Mouse (Mus musculus): Measurements from ENCODE around the gene Tbc1d5. TPM values are rescaled to one million over a fixed set of nuclear protein-coding genes. Genes with fewer than 3 reads are reported as not detected.

Gene Tbc1d5
- polyA plus RNA-seq, 1 experiment from 2014 or later = 11.3 TPM

DNA sequence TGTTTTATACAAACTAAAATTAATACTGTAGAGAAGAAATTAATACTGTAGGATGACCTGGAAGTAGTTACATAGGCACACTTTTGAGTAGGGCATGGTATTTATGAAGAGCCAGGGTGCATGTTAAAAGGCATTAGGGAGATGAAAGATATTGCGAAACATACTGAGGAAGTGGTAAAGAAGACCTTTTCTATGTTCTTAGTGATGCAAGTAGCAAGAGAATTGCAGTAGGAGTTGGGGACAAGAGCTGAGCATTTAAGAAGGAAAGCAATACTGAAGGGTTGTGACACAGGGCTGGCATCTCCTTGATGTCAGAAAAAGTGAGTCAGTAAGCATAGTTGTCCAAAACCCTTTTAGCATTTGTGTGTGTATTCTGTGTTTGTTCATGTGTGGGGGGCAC is 289.7 kb downstream of the Tbc1d5 start:
- H3K9me3 ChIP-seq (ENCODE audit: control insufficient read depth, low read length) = no peaks in the 10 kb centered on the region
- no peak overlapping the region for H3K4me3 ChIP-seq (ENCODE audit: low read depth, low read length)
- no peak overlapping the region for H3K9ac ChIP-seq (ENCODE audit: low read depth, low read length)
- 88% methylated on average over 1 of the region's 1 CpGs for WGBS
- no peak for ATAC-seq (replicated peaks; ENCODE audit: low FRiP score)
- H3K4me2 ChIP-seq = no peak overlapping the region
- H3K27ac ChIP-seq (ENCODE audit: low read depth, low read length) = no peak overlapping the region
- no peaks in the 10 kb centered on the region for H3K4me1 ChIP-seq (replicated peaks; ENCODE audit: control insufficient read depth, insufficient read depth, low read length)
- no peaks in the 10 kb centered on the region for H3K36me3 ChIP-seq (ENCODE audit: control insufficient read depth, insufficient read depth, low read length)
- no peak for DNase-seq (ENCODE audit: low spot score)
- no peaks in the 10 kb centered on the region for H3K27me3 ChIP-seq (replicated peaks; ENCODE audit: control insufficient read depth, insufficient read depth, low read length)

DNA sequence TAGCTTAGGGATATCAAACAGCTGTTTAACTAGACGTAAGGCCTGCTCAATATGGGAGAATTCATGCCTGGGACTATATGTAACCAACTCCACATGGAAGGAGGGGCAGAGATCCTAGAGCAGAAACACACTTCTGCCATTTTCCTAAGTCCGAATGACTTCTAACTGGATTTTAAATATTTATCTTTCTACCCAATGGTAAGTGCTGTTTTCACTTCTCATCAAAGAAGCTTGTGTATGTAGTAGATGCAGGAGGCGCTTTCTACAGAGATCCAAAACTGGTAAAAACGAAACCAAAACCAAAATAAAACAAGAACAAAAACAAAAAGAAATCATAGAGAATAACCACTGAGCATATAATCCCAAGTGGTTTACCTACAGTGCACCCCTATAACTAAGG is 299.2 kb downstream of the Tbc1d5 start:
- DNase-seq (ENCODE audit: low spot score) = no peak
- Histone ChIP-seq H3K27me3 (replicated peaks; ENCODE audit: control insufficient read depth, insufficient read depth, low read length) (no peaks in the 10 kb centered on the region), H3K27ac (ENCODE audit: low read depth, low read length) (no peak overlapping the region), H3K9ac (ENCODE audit: low read depth, low read length) (no peak overlapping the region), H3K36me3 (ENCODE audit: control insufficient read depth, insufficient read depth, low read length) (no peaks in the 10 kb centered on the region), H3K9me3 (ENCODE audit: control insufficient read depth, low read length) (no peaks in the 10 kb centered on the region), H3K4me1 (replicated peaks; ENCODE audit: control insufficient read depth, insufficient read depth, low read length) (no peaks in the 10 kb centered on the region), H3K4me2 (no peak overlapping the region), H3K4me3 (ENCODE audit: low read depth, low read length) (no peak overlapping the region)
- ATAC-seq (replicated peaks; ENCODE audit: low FRiP score) = no peak
- WGBS = 80% methylated on average over 4 of the region's 4 CpGs

DNA sequence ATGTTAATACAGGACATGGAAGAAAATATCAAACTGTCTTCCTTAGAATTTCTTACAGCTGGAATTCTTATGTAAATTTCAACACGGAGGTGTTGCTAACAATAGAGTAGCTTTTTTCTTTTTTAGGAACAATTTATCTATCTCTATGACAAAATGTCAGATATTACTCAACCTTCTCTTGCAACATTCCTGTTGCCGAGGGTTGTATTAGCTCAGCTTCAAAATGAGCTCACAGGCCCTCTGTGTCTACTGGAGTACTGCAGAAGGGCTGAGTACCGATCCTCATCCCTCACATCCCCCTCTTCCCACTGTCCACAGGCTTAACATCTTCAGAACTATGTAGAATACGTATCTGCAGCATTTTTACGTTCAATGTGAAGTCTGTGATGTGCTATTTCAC is 302.7 kb downstream of the Tbc1d5 start:
- no peak overlapping the region for H3K9ac ChIP-seq (ENCODE audit: low read depth, low read length)
- no peaks in the 10 kb centered on the region for H3K36me3 ChIP-seq (ENCODE audit: control insufficient read depth, insufficient read depth, low read length)
- DNase-seq (ENCODE audit: low spot score) (no peak), ATAC-seq (replicated peaks; ENCODE audit: low FRiP score) (no peak)
- no peak overlapping the region for H3K27ac ChIP-seq (ENCODE audit: low read depth, low read length)
- H3K9me3 ChIP-seq (ENCODE audit: control insufficient read depth, low read length) = no peaks in the 10 kb centered on the region
- 78% methylated on average over 5 of the region's 5 CpGs for WGBS
- H3K27me3 ChIP-seq (replicated peaks; ENCODE audit: control insufficient read depth, insufficient read depth, low read length) = no peaks in the 10 kb centered on the region
- no peak overlapping the region for H3K4me3 ChIP-seq (ENCODE audit: low read depth, low read length)
- no peak overlapping the region for H3K4me2 ChIP-seq
- H3K4me1 ChIP-seq (replicated peaks; ENCODE audit: control insufficient read depth, insufficient read depth, low read length) = no peaks in the 10 kb centered on the region

DNA sequence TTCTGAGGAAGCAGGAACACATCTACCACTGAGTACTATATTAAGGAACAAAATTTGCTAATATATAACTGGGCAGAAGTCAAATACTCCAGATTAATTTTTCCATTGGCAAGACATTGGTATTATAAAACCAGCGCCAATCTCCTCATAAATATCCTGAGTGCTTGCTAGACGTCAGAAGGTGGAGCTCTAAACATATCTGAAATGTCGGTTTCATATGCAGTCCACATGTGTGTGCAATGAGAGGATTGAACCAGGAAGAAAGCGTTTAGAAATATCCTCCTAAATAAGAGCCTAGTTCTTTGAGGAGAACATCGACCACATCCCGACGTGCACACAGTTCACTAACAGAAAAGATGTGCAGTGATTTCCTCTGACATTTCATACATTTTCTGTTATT is 305.1 kb downstream of the Tbc1d5 start:
- Histone ChIP-seq H3K27ac (ENCODE audit: low read depth, low read length) (no peak overlapping the region), H3K4me2 (no peak overlapping the region), H3K27me3 (replicated peaks; ENCODE audit: control insufficient read depth, insufficient read depth, low read length) (no peaks in the 10 kb centered on the region), H3K36me3 (ENCODE audit: control insufficient read depth, insufficient read depth, low read length) (no peaks in the 10 kb centered on the region), H3K9me3 (ENCODE audit: control insufficient read depth, low read length) (no peaks in the 10 kb centered on the region), H3K4me3 (ENCODE audit: low read depth, low read length) (no peak overlapping the region), H3K9ac (ENCODE audit: low read depth, low read length) (no peak overlapping the region), H3K4me1 (replicated peaks; ENCODE audit: control insufficient read depth, insufficient read depth, low read length) (no peaks in the 10 kb centered on the region)
- ATAC-seq (replicated peaks; ENCODE audit: low FRiP score) (no peak), DNase-seq (ENCODE audit: low spot score) (no peak)
- 82% methylated on average over 7 of the region's 7 CpGs for WGBS

DNA sequence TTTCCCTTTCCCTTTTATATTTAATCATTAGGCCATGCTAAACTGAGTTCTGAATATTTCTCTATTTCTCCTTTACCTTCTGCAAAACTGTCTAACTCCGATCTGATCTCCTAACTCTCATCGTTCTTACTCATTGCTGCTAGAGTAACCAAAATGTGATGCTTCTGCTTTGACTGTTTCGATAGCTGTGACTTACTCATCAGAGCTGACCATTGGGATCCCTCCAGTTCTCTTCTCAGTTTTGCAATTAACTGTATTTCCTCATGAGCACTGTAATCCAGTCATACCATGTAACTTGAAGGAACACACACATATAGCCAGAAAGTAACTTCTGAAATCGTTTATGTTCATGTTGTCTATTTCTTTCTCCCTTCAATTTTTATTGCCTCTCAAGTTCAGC is 306.6 kb downstream of the Tbc1d5 start:
- 84% methylated on average over 4 of the region's 4 CpGs for WGBS
- H3K4me1 ChIP-seq (replicated peaks; ENCODE audit: control insufficient read depth, insufficient read depth, low read length) = no peaks in the 10 kb centered on the region
- no peak overlapping the region for H3K4me2 ChIP-seq
- H3K4me3 ChIP-seq (ENCODE audit: low read depth, low read length) = no peak overlapping the region
- H3K9ac ChIP-seq (ENCODE audit: low read depth, low read length) = no peak overlapping the region
- H3K27ac ChIP-seq (ENCODE audit: low read depth, low read length) = no peak overlapping the region
- no peaks in the 10 kb centered on the region for H3K9me3 ChIP-seq (ENCODE audit: control insufficient read depth, low read length)
- H3K27me3 ChIP-seq (replicated peaks; ENCODE audit: control insufficient read depth, insufficient read depth, low read length) = no peaks in the 10 kb centered on the region
- H3K36me3 ChIP-seq (ENCODE audit: control insufficient read depth, insufficient read depth, low read length) = no peaks in the 10 kb centered on the region
- no peak for ATAC-seq (replicated peaks; ENCODE audit: low FRiP score)
- no peak for DNase-seq (ENCODE audit: low spot score)

DNA sequence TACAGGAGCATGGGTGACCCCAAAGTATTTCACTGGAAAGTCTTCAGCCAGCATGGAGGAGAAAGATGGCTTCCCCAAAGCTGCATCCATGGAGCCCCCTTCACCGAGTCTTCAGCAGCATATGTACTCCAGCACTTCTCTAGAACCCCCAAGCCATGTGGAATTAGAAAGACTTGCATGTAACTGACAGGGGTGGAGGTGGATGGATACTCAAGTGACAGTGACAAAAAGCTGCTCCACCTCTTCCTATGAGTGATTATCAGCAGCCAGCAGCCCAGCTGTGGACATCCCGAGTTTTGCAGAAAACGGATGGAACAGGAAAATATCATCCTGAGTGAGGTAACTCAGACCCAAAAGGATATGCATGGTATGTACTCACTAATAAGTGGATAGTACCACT is 311.9 kb downstream of the Tbc1d5 start:
- Histone ChIP-seq H3K36me3 (ENCODE audit: control insufficient read depth, insufficient read depth, low read length) (no peaks in the 10 kb centered on the region), H3K4me2 (no peak overlapping the region), H3K4me1 (replicated peaks; ENCODE audit: control insufficient read depth, insufficient read depth, low read length) (no peaks in the 10 kb centered on the region), H3K27me3 (replicated peaks; ENCODE audit: control insufficient read depth, insufficient read depth, low read length) (no peaks in the 10 kb centered on the region), H3K9ac (ENCODE audit: low read depth, low read length) (no peak overlapping the region), H3K27ac (ENCODE audit: low read depth, low read length) (no peak overlapping the region), H3K4me3 (ENCODE audit: low read depth, low read length) (no peak overlapping the region), H3K9me3 (ENCODE audit: control insufficient read depth, low read length) (no peaks in the 10 kb centered on the region)
- DNase-seq (ENCODE audit: low spot score) (no peak), ATAC-seq (replicated peaks; ENCODE audit: low FRiP score) (no peak)
- 82% methylated on average over 3 of the region's 3 CpGs for WGBS

DNA sequence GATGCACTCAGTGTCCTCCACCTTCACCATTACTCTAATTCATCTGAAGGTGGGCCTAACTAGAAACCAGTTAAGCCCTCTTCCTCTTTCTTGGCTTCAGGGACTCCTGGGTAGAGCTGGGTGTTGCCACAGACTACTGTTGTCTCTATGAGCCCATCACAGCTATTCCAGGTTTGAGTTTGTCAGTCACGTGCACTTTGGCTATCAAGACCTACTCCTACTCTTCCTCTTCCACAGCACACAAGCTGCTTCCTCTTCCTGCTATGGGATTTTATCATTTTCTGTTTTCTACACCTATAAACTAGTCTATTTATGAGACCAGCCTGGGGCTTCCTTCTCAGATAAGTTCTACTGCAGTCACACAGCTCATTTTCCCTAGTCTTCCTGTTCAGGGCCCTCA is 314.4 kb downstream of the Tbc1d5 start:
- H3K27me3 ChIP-seq (replicated peaks; ENCODE audit: control insufficient read depth, insufficient read depth, low read length) = no peaks in the 10 kb centered on the region
- H3K4me3 ChIP-seq (ENCODE audit: low read depth, low read length) = no peak overlapping the region
- no peak for ATAC-seq (replicated peaks; ENCODE audit: low FRiP score)
- H3K27ac ChIP-seq (ENCODE audit: low read depth, low read length) = no peak overlapping the region
- no peak overlapping the region for H3K9ac ChIP-seq (ENCODE audit: low read depth, low read length)
- H3K9me3 ChIP-seq (ENCODE audit: control insufficient read depth, low read length) = no peaks in the 10 kb centered on the region
- no peak for DNase-seq (ENCODE audit: low spot score)
- whole genome bisulfite sequencing = 53% methylated on average over 1 of the region's 1 CpGs
- no peaks in the 10 kb centered on the region for H3K4me1 ChIP-seq (replicated peaks; ENCODE audit: control insufficient read depth, insufficient read depth, low read length)
- H3K4me2 ChIP-seq = no peak overlapping the region
- no peaks in the 10 kb centered on the region for H3K36me3 ChIP-seq (ENCODE audit: control insufficient read depth, insufficient read depth, low read length)

DNA sequence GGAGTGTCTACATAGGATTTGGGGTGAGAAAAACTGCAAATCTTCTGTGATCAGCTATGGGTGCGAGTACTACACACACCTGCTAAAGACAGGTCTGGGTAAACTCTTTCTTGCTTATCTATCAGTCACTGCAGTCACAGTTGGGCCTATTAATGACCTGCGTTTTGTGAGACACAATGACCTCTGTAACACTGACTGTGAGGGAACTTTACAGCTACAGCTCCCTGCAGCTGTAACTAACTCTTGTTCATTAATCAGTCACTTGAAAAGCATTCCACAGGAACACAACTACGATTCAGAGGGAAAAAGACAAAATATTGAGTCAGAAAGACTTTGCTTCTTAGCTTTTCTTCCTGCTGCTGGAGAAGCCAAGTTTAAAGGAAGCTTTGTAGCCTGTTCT is 325.9 kb downstream of the Tbc1d5 start:
- no peaks in the 10 kb centered on the region for H3K9me3 ChIP-seq (ENCODE audit: control insufficient read depth, low read length)
- H3K36me3 ChIP-seq (ENCODE audit: control insufficient read depth, insufficient read depth, low read length) = no peaks in the 10 kb centered on the region
- no peaks in the 10 kb centered on the region for H3K4me1 ChIP-seq (replicated peaks; ENCODE audit: control insufficient read depth, insufficient read depth, low read length)

DNA sequence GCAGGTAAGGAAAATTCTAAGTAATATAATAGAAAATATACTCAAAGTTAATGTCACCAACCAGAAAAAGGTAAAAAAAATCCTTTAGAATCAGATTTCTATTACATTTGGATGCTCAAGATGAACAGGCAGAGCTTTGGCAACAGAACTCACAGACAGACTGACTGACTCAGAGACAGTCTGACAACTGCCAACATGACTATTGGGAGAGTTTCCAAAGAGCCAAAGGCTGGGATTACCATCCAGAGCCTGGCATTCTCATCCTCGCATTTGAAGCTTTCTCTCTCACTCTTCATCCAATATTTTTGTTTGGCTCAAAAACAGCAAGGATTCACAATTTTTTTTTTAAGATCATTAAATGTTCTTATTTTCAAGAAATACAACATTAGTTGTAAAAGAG is 327.8 kb downstream of the Tbc1d5 start:
- Histone ChIP-seq H3K27ac (ENCODE audit: low read depth, low read length) (no peak overlapping the region), H3K9ac (ENCODE audit: low read depth, low read length) (no peak overlapping the region), H3K27me3 (replicated peaks; ENCODE audit: control insufficient read depth, insufficient read depth, low read length) (no peaks in the 10 kb centered on the region), H3K36me3 (ENCODE audit: control insufficient read depth, insufficient read depth, low read length) (no peaks in the 10 kb centered on the region), H3K9me3 (ENCODE audit: control insufficient read depth, low read length) (no peaks in the 10 kb centered on the region), H3K4me2 (no peak overlapping the region), H3K4me3 (ENCODE audit: low read depth, low read length) (no peak overlapping the region), H3K4me1 (replicated peaks; ENCODE audit: control insufficient read depth, insufficient read depth, low read length) (no peaks in the 10 kb centered on the region)
- ATAC-seq (replicated peaks; ENCODE audit: low FRiP score) = no peak
- 84% methylated on average over 1 of the region's 1 CpGs for WGBS
- no peak for DNase-seq (ENCODE audit: low spot score)

More for the DNA sequence above, 325.9 kb downstream of the Tbc1d5 start:
- H3K9ac ChIP-seq (ENCODE audit: low read depth, low read length) = no peak overlapping the region
- no peak for ATAC-seq (replicated peaks; ENCODE audit: low FRiP score)
- H3K27me3 ChIP-seq (replicated peaks; ENCODE audit: control insufficient read depth, insufficient read depth, low read length) = no peaks in the 10 kb centered on the region
- H3K4me2 ChIP-seq = no peak overlapping the region
- no peak for DNase-seq (ENCODE audit: low spot score)
- H3K27ac ChIP-seq (ENCODE audit: low read depth, low read length) = no peak overlapping the region
- H3K4me3 ChIP-seq (ENCODE audit: low read depth, low read length) = no peak overlapping the region
- WGBS = 52% methylated on average over 3 of the region's 3 CpGs

Measured in liver, embryonic 11.5 days (tissue).